Mouse (Mus musculus) urinary bladder, adult 18-20 months (tissue): ENCODE measurements at regions not wholly inside any gene's neighbourhood (a gene's known extent, or its start where the extent isn't known, plus 50 kb on each side); places are given as distances from the start of the nearest gene placed in this dataset.

Experiments used
- DNase-seq, 2 experiments: peaks; one replicate each; pipeline ENCODE4 v3.0.0; 2022; ENCODE audit warnings: low spot score in 2 of 2, mixed read lengths in 2 of 2

DNA sequence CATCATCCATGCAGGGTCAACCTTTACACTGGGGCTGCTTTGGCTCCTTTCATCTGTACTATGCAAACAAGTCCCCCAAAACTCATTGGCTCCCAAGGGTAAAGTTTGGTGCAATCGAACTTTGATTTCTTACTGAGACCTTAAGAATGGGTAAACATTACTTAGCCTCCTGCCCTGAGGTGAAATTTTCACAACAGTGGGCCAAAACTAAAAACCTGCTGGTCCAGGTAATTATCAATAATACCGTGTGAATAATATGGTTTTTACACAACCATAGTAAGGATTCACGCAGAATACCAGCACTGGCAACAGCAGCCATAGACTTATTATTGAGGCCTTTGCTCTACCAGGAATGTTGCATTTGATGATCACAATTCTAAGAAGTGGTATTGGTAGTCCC, 131.6 kb upstream of the Smarca2 start:
- DNase-seq: no peak

GRCm38 (mm10) chr19:26475197-26475596, 129.7 kb upstream of the Smarca2 start:
- DNase-seq: no peak

DNA sequence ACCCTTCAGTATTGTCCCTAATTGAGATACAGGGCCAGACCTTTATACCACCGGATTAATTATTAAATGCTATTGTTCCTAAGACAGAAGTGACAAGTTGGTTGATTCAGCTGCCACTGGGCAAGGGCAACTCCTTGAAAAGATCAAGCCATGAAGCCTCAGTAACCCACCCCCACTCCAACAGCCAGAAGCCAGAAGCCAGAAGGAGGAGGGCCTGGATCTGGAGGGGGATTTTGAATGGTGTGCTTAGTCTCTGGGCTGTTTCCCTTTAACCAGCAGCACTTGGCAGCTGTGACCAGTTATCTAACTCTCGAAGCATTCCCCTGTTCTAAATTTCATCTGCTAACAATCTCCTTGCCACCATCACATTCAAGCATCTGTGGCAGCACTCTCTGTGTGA, 129.1 kb upstream of the Smarca2 start:
- no peak for DNase-seq

DNA sequence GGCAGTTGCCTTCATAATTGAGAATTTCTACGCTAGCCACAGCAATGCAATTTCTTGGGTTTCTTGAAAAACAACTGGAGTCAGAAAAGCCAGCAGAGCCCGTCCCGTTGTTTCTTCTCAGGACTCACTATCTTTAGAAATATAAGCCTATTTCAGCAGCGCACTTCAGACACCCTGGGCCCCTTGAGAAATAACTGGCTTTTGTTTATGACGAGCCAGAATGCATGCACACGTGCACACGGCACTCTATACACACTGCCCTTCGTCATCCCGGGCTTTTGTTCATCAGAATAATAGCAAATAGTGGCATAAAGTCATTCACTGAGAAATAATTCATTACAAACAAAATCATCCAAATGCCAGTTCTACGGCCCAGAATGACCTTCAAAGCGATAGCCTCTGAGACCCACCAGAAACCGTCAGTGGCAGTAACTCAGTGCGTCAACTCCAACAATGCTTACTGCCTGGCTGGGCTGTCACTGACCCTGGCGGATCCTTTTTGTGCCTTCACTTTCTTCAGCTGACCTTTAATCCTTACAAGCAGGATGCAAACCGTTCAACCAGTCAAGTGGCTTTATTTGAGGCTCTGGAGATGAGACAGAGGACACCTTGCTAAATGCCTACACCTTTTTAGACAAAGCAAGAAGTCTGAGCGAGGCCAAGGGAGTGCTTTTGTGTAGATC, 126.7 kb upstream of the Smarca2 start:
- no peak for DNase-seq

DNA sequence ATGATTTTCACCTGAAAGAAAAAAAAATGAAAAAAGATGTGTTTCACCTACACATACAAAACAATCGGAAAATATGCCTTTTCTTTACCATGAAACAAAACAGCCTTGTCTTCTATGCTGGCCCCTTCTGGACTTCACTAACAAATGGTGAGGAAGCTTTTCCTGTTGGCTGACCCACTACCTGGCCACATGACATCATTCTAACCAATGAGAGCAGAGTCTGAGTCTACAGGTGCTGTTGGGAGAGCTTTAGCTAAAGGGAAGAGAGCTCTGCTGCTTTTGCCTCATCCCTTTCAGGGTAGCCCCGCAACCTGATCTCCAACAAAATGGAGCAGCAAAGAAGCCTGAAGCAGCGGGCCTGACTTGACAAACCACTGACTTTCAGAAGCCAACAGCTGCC, 120.5 kb upstream of the Smarca2 start:
- no peak for DNase-seq

GRCm38 (mm10) chr19:26492806-26493205, 112.0 kb upstream of the Smarca2 start:
- no peak for DNase-seq

- DNase-seq: no peak
These were observed 103.8 kb upstream of the Smarca2 start for GRCm38 (mm10) chr19:26501064-26501463.

DNA sequence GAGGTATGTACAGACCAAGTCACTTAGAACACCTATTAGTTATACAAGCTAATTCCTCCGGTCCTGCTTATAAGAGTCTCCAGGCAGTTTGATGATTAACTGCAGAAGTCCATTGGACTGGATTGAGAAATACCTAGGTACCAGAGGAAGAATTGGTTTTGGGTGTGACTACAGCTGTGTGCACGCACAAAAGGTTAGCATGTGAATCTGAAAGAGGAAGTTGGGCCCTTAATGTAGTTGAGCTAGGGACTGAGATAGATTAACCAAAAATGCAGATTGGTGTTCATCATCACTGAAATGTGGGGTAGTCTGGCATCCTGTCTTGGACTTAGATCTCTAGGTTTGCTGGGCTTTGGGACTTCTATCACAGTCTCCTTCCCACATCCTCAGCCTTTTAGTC, 100.8 kb upstream of the Smarca2 start:
- no peak for DNase-seq

- no peak for DNase-seq
These were observed 98.0 kb upstream of the Smarca2 start for GRCm38 (mm10) chr19:26506802-26507201.

GRCm38 (mm10) chr19:26507986-26508385, 96.9 kb upstream of the Smarca2 start:
- no peak for DNase-seq

DNA sequence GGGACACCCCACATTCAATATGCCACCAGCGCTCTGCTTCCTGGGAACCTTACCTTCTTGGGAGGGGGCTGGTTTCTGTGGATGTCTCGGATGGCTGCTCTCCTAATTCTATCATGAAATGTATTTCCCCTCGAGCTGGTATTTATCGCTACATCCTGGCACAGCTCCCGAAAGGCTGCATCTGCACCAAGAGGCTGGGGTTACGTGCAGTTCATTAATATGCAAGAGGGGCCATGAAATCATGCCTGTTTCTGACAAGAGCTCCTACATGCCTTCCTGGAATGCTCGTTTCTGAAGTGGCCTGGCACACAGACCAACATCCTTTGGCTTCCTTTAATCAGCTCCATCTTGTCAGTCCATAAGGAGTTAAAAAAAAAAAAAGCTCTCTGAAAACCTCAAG, 96.2 kb upstream of the Smarca2 start:
- no peak for DNase-seq

DNA sequence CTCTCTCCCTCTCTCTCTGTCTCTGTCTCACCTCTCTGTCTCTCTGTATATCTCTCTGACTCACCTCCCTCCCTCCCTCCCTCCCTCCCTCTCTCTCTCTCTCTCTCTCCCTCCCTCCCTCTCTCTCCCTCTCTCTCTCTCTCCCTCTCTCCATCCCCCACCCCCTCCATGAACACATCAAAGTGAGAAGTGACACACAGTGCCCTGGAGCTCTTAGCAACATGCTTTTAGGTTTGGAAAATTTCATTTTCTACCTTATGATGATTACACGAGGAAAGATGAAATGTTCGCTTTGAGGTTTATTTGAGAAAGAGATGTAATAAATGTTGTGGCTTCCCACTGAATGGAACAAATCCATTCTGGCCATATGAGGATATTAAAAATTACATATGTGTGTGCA, 95.6 kb upstream of the Smarca2 start:
- DNase-seq: no peak

GRCm38 (mm10) chr19:26510185-26510584, 94.7 kb upstream of the Smarca2 start:
- DNase-seq: no peak

- DNase-seq: no peak
These were observed 94.0 kb upstream of the Smarca2 start for GRCm38 (mm10) chr19:26510887-26511286.

DNA sequence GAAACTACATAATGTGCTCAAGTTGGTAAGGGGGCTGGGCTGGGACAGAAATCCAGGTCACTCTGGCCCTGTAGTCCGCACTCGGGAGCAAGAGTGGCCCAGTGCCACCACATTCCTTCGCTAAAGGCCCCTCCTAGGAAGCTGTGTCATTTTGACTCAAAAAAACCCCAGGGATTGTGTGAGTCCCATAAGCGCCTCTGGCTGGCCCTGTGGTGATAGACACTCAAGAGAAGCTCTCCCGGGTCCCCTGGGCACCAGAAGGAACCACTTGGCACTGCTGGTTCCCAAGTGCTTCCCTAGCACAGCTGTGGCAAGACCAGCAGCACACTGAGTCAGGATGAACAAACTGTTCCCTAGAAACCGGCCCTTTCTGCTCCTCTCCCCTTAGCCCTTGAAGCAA, 93.1 kb upstream of the Smarca2 start:
- no peak for DNase-seq

DNA sequence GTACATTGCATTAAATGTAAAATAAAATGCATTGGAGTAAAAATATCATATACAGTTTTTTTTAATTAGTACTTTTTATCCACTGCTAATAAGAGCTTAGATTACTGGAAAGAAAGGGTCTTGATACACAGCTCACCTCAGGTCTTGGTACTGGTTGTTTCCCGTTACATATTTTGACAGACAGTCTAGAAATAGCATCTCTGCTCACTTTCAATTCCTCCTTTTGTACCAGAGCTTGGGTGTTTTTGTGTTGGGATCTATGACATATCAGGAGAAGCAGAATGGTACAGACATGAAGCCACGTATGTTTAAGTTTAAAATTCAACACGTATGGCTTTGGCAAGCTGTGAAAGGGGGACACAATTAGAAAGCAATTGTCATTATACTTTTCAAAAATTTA, 80.3 kb upstream of the Smarca2 start:
- DNase-seq: no peak

DNA sequence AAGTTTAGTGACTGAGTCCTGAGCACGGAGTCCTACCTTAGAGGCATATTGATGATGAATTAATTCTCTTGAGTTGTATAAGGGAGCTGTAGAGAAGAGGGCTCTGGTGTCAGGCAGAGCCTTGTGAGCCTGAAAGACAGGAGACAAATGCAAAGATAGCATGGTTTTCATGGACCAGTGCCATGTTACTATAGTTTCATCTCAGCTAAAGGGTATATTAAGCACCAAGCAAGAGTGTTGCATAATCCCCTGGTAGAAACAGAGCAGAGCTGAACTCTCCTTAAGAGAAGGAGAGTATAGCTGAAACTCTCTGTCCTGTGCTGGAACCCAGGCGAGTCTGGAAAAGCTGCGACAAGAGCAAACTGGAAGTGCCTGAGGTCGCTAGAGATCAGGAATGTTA, 73.5 kb upstream of the Smarca2 start:
- DNase-seq: no peak

- DNase-seq: no peak
These were observed 72.3 kb upstream of the Smarca2 start for GRCm38 (mm10) chr19:26532509-26532908.

GRCm38 (mm10) chr19:26545671-26546070, 59.2 kb upstream of the Smarca2 start:
- no peak for DNase-seq

DNA sequence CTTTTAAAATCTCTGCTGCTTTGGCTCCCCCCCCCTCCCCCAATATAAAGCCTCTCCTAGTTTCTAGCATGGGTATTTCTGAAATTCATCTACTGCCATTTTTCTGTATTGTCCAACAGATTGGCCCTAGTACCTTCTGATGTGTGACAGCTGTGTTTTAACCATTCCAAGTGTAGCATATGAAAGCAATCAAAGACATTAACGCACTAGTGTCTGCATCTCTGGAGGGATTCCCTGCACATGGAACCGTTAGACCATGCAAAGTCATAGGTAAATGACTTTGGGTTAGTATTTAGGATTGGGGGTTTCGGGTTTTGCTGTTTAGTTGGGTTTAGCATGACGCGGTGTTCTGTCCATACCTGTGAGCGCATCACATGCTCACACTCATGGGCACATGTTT, 57.3 kb upstream of the Smarca2 start:
- DNase-seq: no peak

DNA sequence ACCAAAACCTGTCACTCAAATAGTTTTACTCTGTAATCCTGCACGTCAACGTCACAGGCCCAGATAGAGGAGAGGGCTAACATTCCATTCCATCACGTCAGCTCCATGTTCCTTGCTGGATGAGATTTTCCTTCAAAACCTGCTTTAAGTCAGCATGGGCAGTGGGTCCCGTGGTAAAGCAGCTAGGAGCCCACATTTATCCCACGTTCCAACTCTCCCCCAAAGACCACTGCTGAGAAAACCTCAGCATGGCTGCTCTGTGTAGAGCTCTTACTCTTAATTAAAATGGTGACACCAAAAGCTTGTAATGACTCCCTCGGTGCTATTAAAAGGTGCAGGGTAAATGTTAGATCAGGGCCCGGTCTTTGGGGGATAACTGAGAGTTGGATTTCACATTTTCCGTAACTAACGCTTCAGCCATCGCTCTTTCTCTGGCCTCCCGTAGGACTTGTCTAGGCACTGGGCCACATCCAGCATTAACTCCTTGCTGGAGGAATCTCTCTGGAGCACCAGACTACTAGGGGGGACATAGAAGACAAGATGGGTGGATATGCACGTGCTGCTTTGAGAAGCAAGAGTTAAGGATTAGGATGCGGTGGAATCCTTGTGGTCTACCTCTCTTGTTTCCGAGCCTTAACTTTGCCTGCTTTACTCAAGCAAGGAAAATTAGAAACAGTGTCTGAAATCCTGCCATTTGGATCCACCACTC, 56.1 kb upstream of the Smarca2 start:
- no peak for DNase-seq

DNA sequence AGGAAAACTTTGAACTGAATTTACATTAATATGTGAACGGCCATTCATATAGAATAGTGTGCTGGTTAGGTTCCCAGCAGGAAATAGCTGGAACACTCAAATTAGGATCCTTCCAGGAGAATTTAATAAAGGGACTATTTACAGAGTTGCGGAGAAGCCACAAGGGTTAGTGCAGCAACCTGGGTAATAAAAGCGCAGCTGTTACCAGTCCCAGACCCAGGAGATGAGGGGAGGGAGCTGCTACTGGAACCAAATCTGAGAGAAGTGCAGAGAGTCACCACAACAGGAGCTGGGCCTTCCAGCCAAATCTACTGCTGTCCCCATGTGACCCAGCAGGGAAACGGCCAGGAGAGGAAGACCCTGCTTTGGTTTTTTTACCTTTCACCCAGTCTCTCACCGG, 54.6 kb upstream of the Smarca2 start:
- DNase-seq: no peak
